Mouse (Mus musculus) mouse trophoblast stem cell (cell line): ENCODE data around the gene Ccz1.

Experiments used
- in situ Hi-C, 2 experiments: fragments of 300-500 bp; cut with MseI, MboI; formaldehyde crosslinking; loops; 2 replicates in 1 of 2; 3 replicates in 1 of 2; pipeline ENCODE4 v1.15.1; 2025

Gene Ccz1

DNA sequence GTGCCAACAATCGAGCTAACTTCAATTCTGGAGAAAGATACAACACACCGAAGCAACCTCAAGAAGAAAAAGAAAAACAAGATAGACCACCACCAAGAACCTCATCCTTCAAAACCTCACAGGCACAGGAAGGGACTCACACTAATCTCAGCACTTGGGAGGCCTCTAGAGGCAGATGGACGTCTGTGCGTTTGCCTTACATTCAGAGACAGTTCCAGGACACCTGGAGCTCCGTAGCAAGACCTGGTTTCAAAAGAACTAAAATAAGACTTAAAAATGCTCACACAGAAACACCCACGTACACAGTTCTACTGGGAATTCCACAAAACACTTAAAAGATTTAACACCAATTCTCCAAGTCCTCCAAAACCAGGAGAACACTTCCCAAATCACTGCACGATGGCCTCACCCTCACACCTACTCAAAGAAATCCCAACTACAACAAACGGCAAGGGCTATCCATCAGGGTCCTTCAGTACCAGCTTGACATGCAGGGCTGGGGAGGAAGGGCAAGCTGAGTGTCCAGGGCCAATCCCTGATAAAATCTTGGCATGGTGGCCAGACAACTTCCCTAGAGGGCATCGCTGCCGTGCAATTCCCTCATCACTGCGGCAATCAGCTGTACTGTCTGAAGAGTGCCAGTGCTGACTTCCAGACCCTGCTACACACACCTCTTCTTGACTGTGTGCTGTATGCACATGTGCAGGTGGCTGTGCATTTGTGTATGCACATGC, 19.9 kb downstream of the Ccz1 start:
- in situ Hi-C loops: no loop called here

DNA sequence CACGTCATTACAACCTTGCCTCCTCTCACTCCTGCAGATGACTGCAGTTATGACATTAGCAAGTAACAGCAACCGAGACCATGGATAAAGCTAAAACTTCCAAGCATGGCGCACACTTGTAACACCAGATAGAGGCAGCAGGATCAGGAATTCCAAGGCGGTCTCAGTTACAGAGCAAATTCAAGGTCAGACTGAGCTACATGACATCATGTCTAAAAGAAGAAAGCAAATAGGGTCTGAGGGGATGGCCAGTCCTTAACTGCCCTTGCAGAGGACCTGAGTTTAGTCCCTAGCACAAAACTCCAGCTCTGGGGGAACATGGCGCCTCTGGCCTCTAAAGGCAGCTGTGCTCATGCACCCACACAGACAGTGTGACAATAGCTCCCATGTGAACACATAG, 20.8 kb downstream of the Ccz1 start:
- in situ Hi-C loops: no loop called here

DNA sequence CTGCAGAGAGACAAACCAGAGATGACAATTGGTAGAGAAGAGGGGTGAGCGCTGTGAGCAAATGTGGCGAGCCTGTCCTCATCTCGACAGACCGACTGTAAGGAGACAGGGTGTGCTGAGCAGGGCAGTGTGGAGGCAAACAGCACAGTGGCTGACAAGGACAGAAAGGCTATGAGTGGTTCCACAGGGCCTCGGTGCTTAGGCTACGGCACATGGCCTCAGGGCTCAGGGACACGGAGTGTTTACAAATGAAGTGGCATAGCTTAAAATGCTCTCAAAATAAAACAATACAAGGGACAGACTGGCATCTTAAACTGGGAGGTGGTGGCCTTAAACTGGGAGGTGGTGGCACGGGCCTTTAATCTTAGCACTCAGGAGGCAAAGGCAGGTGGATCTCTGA, 21.4 kb downstream of the Ccz1 start:
- in situ Hi-C loops: no loop called here

DNA sequence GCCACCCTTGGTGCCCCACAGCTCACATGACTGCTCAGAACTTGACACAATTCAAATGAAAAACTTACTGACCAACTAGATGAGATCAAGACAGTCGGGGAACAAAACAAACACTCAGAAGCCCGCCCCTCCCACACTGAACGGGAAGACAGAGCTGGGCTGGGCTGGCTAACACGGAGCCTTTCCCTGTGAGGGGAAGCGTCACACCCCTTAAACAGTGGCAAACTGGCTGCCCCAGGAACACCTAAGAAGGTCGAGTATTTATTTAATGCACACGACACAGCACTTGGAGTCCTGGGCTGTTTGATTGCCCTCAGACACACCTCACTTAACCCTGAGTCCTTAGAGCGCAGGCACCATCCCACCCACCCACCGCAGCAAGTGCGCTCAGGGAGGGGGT, 22.0 kb downstream of the Ccz1 start:
- in situ Hi-C loops: no loop called here

DNA sequence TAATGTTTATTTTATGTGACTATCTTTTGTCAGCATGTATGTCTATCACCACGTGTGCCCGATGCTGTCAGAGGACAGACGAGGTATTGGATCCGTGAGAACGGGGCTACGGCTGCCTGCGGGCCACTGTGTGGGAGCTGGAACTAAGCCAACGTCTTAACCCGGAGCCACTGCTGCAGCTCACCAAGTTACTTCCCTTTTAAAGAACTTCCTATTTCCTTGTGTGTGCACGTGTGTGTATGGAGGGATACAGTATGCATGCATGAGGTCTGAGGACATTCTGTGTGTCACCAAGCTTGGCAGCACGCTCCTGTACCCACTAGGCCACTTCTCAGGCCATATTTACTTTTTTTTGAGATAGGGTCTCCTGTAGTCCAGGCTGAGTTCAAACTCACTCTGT, 24.6 kb downstream of the Ccz1 start:
- in situ Hi-C loops: no loop called here

DNA sequence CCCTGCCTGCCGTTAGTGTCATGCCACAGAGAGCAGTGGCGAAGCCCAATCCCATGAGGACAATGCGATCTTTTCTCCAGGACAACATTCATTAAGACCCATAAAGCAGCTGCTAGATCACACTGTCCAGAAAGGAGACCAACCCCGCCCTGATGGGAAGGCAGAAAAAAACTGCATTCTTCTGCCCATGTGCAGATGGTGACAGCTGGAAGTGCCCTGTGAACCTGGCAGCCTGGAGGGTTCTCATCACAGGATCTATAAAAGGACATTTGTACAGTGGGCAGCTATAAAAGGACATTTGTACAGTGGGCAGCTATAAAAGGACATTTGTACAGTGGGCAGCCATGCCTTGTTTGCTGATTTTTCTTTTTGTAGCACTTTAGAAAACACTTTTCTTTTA, 25.6 kb downstream of the Ccz1 start:
- in situ Hi-C loops: no loop called here

DNA sequence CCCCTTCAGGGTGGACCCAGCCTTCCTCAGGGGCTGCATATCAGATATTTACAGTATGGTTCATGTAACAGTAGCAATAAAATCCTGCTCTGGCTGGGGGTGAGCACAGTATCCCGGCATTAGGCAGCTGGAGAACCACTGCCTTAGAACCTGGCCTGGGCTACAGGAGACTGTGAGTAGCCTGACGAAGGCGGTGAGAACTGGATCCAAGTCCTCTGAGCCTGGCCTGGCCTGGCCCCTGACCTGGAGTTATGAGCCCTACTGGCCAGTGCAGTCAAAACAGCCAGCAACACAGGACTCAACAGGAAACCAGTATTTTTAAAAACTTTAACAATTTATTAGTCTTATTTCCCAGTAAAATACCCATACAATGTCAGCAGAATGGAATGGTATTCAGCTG, 27.1 kb downstream of the Ccz1 start:
- in situ Hi-C loops: no loop called here

DNA sequence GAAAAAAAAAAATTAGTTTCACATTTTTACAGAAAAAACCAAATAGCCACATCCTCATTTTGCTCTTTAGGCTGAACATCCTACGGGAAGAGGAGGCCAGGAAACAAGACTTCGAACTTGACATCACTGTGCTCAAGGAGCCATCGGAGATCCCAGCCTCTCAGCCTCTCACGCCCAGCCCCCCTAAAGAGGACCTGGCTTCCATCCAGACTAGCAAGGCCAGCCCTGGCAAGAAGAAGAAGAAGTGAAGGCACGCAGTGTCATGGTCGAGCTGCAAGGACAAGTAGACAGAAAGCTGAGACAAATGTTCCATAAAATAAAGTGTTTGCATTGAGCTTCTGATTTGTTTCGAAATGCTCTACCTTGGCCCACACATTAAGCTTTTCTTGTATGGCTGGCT, 29.3 kb downstream of the Ccz1 start:
- in situ Hi-C loops: no loop called here

DNA sequence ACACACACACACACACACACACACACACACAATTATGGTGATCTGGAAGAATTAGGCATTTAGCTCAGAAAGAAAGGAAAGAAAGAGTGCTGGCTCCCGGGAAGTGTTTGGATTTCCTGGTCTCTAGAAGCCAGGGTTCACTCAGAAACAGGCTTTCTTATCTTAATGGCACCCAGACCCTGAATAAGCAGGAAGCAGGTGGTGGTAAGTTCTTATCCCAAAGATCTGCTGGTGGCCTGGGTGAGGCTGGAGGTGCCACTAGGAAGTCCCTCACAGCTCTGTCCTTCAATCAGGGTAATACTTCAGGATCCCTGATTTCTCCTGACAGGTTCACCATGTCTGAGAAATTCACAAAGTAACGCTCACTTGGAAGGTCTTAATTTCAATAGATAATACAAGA, 32.3 kb downstream of the Ccz1 start:
- in situ Hi-C loops: no loop called here

DNA sequence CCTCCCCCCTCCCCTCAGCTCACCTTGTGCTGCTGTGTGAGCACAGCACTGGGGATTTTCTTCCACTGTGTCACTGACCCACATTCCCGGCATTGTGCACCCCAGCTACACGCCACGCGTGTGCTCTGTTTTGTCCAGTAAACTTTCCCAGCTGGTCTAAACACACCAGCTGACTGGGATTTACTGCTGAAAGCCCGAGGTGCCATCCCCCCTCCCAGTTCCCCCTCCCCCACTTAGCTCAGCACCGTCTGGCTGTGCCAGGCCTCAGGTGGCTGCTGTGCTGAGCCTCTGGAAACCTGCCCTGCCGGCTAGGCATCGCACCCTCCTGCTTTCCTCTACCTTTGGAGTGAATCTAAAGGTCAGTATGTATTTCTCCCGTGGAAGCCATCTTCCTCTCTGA, 33.8 kb downstream of the Ccz1 start:
- in situ Hi-C loops: no loop called here

DNA sequence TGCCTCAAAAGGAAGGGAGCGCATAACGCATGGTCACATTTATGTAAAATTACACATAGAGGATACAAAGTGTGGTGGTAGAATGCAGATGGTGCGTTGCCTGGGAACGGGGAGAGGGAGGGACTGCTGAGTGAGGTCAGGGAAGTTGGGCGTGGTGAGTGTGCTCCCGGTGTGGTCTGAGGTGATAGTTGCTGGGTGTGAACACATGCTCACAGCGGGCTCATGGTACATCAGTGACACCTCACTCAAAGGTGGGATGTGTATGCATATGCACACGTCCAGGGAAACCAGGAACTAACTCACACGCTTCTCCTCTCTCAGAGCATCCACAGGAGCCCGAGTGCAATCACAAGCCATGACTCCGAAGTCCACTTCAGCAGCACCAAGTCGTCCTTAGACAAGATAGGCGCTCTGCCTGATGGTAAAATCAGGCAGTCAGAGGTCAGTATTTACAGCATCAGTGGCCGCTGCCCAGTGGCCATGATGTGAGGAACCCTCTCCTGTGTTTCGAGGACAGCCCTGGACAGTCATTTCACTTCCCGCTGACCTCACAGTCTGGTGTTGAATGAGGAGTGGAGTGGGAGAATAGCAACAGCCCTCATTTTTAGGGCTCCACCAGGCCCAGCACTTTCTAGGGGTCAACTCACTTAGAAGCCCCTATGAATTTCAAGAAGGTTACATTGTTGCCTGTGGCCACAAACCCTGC, 37.8 kb downstream of the Ccz1 start:
- in situ Hi-C loops: no loop called here

DNA sequence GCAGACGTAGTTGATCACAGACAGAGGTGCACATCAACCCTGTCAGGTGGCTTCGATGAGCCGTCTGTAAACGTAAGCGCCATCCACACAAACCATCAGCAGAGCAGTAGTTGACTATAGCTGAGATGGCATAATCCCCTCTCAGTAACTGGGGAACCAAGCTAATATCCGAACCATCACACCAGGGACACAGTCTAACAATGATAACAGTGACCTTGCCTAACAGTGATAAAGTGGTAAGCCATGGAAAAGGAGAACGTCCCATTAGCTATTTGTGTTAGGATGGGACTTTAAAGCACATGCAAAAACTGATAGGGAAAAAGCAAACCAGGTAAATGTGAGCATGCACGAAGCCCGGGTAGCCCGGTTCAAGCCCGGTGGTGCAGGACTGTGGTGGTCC, 38.4 kb downstream of the Ccz1 start:
- in situ Hi-C loops: no loop called here

DNA sequence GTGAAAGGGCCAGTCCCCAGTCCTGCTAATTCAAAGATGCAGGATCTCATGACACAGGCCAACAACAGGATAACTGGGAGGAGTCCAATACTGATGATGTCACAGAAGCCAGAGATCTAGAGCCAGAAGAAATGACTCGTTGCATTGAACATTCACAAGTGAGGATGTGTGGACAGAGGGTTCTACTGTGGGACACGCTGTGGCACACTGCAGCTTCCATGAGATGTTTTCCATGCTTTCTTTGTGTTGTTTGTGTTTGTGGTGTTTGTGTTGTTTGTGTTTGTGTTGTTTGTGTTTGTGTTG, 39.1 kb downstream of the Ccz1 start:
- in situ Hi-C loops: no loop called here

DNA sequence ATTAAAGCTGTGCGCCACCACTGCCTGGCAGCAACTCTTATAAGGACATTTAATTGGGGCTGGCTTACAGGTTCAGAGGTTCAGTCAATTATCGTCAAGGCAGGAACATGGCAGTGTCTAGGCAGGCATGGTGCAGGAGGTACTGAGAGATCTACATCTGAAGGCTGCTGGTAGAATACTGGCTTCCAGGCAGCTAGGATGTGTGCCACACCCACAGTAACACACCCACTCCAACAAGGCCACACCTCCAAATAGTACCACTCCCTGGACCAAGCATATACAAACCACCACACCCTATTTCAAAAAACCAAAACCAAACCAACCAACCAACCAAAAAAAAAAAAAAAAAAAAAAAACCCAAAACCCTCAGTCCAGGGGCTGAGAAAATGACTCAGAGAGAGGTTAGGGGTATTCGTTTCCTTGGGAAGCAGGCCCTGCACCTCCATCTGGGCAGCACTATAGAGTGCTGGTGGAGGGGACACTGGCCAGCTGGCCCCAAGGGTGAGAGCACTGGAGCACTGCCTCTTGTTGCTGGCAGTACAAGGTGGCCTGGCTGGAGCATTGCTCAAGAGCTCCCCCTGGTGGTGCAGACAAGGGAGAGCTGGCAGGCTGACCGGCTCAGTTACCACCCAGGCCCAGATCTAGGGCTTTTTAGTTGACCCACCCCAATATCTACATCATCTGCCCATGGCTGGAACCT, 39.6 kb downstream of the Ccz1 start:
- in situ Hi-C loops: no loop called here

DNA sequence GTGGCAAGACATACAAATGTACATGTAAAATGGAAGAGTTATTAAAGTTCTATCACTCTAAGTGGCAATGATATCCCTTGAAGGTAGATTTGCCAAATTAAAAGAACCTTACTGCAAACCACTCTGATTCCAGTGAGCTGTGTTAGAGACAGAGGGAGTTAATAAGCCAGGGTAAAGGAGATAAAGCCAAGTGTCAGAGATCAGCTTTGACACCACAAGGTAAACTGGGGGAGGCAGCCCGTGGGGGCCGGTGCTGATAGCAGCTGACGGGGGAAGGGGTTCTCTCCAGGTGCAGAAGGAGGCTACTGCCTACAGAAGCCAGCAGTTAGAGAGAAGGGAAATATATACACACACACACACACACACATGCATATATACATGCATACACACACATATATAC, 42.0 kb downstream of the Ccz1 start:
- in situ Hi-C loops: no loop called here

DNA sequence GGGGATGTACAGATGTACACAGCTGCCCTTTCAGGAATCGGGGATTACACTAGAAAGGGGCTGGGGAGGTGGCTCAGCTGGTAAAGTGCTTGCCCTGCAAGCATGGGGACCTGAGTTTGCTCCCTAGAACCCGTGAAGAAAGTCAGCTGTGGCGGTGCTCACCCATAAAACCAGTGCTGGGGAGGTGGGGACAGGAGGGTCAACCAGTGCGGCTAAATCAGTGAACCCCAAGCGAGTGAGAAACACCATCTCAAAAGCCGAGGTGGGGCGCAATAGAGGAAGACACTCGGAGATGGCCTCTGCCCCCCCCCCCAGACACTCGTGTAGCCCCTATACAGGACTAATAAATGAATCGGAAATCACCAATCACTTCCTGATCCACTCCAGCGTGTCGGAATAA, 48.0 kb downstream of the Ccz1 start:
- in situ Hi-C loops: no loop called here

DNA sequence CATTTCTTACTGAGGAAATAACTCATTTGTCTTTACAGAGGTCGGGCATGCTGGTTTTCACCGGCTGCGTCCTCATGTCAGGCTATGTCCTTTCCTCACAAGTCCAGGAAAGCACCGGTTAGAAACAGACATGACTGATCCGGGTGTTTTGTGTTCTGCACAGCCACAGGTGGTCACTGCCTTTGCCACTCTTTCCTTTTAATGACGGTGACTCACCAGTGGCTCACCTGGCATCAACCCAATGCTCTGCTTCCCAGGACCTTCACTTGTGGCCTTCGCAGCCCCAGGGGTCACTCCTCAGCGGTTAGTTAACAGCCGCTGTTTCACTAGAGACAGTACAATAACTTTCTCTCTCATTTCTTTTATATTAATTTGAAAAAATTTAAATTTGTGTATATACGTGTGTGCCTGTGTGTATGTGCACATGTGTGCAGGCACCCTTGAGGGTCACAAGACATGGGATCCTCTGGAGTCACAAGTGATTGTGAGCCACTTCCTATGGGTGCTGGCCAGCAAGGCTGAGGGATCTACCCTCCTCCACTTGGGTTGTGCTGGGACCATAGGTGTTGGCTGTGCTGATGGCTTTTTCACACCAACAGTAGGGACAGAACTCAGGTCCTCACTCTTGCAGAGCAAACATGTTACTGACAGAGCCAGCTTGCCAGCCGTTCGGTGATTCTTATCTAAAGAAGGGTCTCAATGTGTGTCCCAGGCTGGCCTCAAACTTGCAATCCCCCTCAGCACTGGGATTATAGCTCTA, 48.9 kb downstream of the Ccz1 start:
- in situ Hi-C loops: no loop called here

DNA sequence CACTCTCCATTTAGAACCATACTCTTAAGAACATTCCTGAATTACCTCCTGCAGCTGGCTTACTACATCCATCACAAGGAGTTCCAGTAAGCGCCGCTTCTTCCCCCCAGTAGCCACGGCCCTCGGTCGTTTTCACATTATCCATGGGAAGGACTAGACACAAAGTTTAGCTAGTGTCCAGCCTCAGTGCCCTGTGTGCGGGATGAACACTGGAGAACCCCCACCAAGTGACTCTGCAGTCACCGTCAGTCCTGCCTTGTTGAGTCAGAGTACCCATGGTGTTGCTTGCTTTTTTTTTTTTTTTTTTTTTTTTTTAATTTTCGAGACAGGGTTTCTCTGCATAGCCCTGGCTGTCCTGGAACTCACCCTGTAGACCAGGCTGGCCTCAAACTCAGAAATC, 53.5 kb downstream of the Ccz1 start:
- in situ Hi-C loops: no loop called here

DNA sequence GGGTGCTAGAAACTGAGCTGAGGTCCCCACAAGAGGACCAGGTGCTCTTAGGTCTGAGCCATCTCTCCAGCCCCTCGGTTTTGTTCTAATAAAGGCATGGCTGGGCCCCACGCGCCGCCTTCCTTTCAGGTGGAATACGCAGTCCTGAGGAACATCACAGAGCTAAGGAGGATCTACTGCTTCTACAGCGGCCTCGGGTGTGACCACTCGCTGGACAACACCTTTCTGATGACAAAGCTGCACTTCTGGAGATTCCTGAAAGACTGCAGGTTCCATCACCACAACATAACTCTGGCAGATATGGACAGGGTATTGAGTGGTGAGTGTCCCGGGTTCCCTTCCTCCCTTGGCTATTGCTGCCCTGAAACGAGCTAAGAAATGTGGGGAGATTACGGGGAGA, 55.1 kb downstream of the Ccz1 start:
- in situ Hi-C loops: no loop called here

DNA sequence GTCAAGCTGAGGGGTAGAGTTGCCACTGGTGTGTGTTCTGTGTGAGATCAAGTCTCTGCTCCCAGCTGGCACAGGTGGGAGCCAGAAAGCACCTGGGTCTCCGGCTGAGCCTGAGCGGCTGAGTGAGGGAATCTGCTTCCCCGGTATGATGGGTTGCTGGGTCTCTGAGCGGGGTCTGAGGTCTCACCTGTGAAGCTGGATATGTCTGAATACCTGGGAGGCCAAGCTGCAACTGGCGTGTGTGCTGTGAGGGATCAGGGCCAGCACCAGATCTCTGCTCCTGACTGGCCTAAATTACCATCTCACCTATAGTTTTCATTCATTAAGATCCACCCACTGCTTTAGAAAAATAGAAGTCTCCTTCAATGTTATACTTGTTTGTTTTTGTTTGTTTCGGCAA, 57.6 kb downstream of the Ccz1 start:
- in situ Hi-C loops: no loop called here

DNA sequence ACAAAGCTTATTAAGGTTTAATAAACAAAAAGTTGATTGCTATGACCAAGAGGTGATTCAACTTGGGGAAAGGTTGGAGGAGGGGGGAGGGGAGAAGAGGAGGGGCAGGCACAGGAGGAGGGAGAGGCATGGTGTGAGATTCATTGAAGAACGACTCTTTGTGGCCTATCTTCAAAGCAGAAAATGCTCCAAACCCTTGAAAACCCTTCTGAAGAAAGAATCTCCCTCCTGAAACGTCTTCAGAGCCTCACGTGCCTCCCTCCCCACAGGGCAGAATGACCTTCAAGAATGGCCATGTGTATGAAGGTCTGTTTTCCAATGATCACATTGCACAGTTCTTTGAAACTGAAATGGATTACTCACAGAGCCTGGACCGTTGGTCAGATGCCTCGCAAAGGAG, 64.7 kb downstream of the Ccz1 start:
- in situ Hi-C loops: no loop called here

DNA sequence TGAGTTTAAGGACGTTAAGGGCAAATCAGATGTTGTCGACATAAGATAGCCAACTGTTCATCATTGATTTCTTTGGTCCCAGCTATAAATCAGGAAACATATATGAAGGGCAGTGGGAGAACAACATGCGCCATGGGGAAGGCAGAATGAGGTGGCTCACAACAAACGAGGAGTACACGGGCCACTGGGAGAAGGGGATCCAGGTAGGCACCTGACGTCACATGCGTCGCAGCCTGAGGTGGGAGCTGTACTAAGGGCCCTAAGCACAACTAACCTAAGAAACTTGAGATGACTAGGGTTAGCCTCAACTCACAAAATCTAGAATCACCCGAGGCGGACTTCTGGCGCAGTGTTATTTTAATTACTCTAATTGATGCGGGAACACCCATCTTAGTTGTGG, 66.3 kb downstream of the Ccz1 start:
- in situ Hi-C loops: no loop called here
